Mouse (Mus musculus) spleen, adult 2 months (tissue): ENCODE measurements around the gene 1810043G02Rik. TPM values are rescaled to one million over a fixed set of nuclear protein-coding genes. Genes with fewer than 3 reads are reported as not detected.

ENCODE experiments used
- DNase-seq, 2 experiments: peaks; one replicate each; pipeline versions ENCODE4 v3.0.0 to v3.0.0-alpha.2; 2012 to 2021; ENCODE audit warnings: low spot score in 2 of 2, low read depth in 1 of 2
- H3K27ac ChIP-seq: fragments of 200-500 bp; 2 replicates; pipeline ENCODE4 v1.5.1; 2012; ENCODE audit warnings: low read length, inconsistent platforms; ENCODE audit not compliant: insufficient read depth
- H3K27me3 ChIP-seq: fragments of 200-500 bp; 2 replicates; pipeline ENCODE4 v1.6.1; 2012; ENCODE audit warnings: mild to moderate bottlenecking, moderate library complexity, low read length, inconsistent platforms; ENCODE audit not compliant: control insufficient read depth, insufficient read depth
- H3K36me3 ChIP-seq: fragments of 200-500 bp; 2 replicates; pipeline ENCODE4 v1.6.1; 2012; ENCODE audit warnings: mild to moderate bottlenecking, low read length, inconsistent platforms; ENCODE audit not compliant: control insufficient read depth, insufficient read depth
- H3K4me1 ChIP-seq: fragments of 200-500 bp; 2 replicates; pipeline ENCODE4 v1.6.1; 2011; ENCODE audit warnings: inconsistent platforms; ENCODE audit not compliant: control insufficient read depth, insufficient read depth, insufficient read length
- H3K4me3 ChIP-seq: fragments of 200-500 bp; 2 replicates; pipeline ENCODE4 v1.5.1; 2011; ENCODE audit warnings: mild to moderate bottlenecking, inconsistent platforms; ENCODE audit not compliant: insufficient read depth, insufficient read length; ENCODE audit errors: extremely low read depth
- CTCF ChIP-seq: fragments of 200-500 bp; IDR thresholded peaks from 2 replicates; pipeline ENCODE4 v1.5.1; 2011; ENCODE audit warnings: mild to moderate bottlenecking, inconsistent platforms; ENCODE audit not compliant: insufficient read depth, insufficient read length, insufficient replicate concordance; ENCODE audit errors: extremely low read depth
- POLR2A ChIP-seq: fragments of 200-500 bp; IDR thresholded peaks from 2 replicates; pipeline ENCODE4 v1.6.1; 2011; ENCODE audit warnings: low read depth, low read length, inconsistent platforms
- WGBS: fragments of 180-500 bp; shearing (Covaris S2); methylation state at CpG from one replicate; pipeline ENCODE4 v1.1.7; 2018; 5-methylcytosine and 5-hydroxymethylcytosine counted together
- polyA plus RNA-seq: library from polyadenylated mRNA; depleted of rRNA; stranded (reverse); fragments of >200 nt; gene quantifications from 2 replicates; pipeline ENCODE4 v1.2.3, GENCODE M21; 2012

1810043G02Rik gene
- polyA plus RNA-seq, 1 experiment = 21.4 TPM

DNA sequence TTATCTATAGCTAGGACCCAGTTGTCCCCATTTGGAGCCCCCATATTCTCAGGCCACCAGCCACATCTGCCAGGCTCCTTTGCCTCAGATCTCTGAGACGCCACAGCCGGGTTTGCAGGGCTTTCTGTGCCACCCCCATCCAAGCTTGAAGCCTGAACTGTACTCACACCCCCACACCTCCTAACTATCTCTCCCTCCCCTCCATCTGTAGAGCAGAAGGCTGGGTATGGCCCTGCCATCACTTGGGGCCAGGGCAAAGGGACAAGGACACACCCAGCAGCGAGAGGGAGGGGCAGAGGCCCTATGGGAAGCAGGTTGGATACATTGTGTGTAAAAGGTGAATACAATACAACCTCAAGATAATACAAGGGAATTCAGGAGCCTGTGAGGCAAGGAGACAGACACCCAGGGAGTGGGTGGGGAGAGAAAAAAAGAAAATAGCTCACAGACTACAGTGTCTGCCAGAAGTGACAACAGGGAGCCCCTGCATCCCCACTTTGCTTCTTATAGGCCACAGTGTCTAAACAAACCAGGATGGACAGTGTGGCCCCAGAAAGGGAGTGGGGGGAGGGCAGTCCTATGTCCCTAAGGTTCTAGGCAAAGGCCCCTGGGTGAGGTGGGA, 26.3 kb downstream of the 1810043G02Rik start:
- no peaks in the 10 kb centered on the region for H3K27me3 ChIP-seq
- peaks cover 15% of the 10 kb centered on the region for H3K36me3 ChIP-seq
- 93% methylated on average over 3 of the region's 3 CpGs for WGBS
- DNase-seq = no peak
- no peak overlapping the region for H3K27ac ChIP-seq
- TF ChIP-seq POLR2A (no peak), CTCF (no peak)
- H3K4me1 ChIP-seq = peaks cover 6% of the 10 kb centered on the region; the same call in 1 of the 2 replicates
- no peak overlapping the region for H3K4me3 ChIP-seq

DNA sequence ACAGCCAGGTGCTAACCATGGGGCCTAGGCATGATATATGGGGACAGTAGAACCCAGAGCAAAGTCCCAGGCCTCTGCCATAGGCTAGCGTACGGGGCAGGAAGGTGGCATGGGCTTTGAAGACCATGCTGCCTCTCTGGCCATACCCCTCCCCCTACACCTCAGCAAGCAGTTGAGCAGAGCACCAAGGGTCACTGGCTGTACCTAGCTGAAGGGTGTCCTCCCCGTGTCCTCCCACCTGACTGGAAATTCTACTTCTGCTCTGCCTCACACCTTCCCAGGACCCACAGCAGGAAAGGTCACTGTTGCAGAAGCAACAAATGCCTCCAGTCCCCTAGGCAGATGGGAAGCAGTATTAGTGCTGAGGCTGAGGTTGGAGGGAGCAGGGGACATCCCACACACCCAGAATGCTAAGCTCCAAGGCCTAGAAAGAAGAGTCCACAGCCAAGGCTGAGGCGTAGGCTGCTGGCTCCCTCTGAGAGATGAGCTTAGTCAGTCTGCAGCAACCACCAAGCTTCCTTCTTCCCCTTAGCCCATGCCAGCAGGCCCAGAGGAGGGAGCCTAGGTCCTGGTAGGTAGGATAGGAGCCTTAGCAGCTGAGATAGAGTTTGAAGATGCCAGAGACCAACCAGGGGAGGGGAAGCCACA, 27.6 kb downstream of the 1810043G02Rik start:
- 84% methylated on average over 4 of the region's 4 CpGs for WGBS
- Histone ChIP-seq H3K4me1 (peaks cover 9% of the 10 kb centered on the region; the same call in 1 of the 2 replicates), H3K4me3 (no peak overlapping the region), H3K27me3 (no peaks in the 10 kb centered on the region), H3K27ac (no peak overlapping the region), H3K36me3 (peaks cover 6% of the 10 kb centered on the region)
- no peak for DNase-seq
- TF ChIP-seq POLR2A (no peak), CTCF (no peak)

DNA sequence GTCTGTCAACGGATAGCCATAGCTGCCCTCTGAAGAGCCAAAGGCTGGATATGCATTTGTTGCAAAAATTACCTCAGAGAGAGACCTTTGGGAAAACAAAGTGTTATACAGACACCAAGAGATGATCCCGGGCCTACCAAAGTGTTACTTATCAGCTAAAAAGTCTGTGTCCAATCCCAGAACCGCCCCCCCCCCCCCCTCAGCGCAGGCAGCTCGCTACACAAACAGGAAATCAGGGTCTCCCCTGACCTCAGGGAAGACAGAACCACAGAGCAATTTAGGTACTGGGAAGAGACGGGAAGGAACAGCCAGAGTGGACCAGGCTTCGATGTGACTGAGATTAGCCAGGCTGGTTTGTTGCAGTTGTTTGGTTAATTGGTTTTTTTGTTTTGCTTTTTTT, 28.9 kb downstream of the 1810043G02Rik start:
- no peak overlapping the region for H3K4me3 ChIP-seq
- peaks cover 2% of the 10 kb centered on the region; the same call in 1 of the 2 replicates for H3K36me3 ChIP-seq

DNA sequence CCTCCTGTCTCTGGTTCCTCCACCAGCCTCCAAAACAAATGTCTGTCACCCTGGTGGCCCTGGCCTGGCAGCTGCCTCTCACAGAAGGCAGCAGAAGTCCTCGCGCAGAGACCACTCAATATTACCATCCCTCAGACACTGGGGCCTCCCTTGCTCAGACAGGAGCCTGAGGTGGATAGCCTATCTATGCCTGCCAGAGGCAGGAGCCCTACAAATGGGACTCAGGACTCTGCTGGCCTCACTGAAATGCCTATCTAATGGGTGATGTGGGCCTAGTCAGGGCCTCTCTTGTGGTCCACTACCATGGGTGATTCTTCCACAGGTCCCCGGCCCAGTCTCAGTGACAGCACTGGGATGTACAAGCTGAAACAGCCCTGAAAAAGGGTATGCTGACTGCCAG, 29.8 kb downstream of the 1810043G02Rik start:
- no peak overlapping the region for H3K27ac ChIP-seq
- DNase-seq = no peak
- peaks cover 9% of the 10 kb centered on the region; the same call in 1 of the 2 replicates for H3K4me1 ChIP-seq
- no peaks in the 10 kb centered on the region for H3K27me3 ChIP-seq
- 74% methylated on average over 3 of the region's 3 CpGs for WGBS
- TF ChIP-seq POLR2A (no peak), CTCF (no peak)
- no peaks in the 10 kb centered on the region for H3K36me3 ChIP-seq
- H3K4me3 ChIP-seq = no peak overlapping the region

More for the DNA sequence above, 28.9 kb downstream of the 1810043G02Rik start:
- Histone ChIP-seq H3K27me3 (no peaks in the 10 kb centered on the region), H3K27ac (no peak overlapping the region), H3K4me1 (peaks cover 9% of the 10 kb centered on the region; the same call in 1 of the 2 replicates)
- TF ChIP-seq POLR2A (no peak), CTCF (no peak)
- WGBS = 47% methylated on average over 7 of the region's 7 CpGs
- no peak for DNase-seq

DNA sequence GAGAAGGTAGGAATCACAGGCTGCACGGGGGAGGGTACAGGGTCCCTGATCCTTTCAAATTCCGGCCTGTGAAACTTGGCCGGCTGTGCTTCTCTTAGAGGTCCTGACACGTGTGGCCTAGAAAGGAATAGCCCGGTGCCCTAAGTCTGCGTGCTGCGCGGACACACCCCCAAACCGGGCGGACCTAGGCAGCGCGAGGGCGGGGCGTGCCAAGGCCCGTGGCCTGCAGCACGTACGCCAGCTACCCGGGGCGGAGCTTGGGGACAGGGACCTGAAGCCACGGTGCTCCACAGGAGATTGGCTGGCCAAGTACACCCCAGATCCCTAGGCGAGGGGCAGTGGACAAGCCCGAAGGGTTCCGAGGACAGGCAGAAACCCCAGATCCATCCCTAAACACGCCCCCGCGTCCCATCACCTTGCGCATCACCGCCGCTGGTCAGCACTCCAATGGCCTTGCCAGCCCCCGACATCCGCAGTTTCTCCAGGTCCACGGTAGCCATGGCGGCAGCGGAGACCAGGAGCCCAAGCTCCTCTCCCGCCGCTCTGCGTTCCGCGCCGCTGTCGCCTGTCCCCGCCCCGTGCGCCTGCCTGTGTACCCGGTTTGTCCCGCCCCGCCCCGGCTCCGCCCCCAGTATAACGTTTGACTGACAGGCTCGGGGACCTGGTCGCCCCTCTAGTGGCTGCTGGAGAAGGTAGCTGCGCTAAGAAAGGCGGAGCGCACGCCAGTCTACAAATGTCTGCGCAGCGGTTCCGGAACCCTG, 31.0 kb downstream of the 1810043G02Rik start:
- Histone ChIP-seq H3K4me3 (peak overlapping the region; percentile 89), H3K4me1 (peaks cover 9% of the 10 kb centered on the region; the same call in 1 of the 2 replicates), H3K27me3 (no peaks in the 10 kb centered on the region), H3K27ac (peak overlapping the region; percentile 98), H3K36me3 (no peaks in the 10 kb centered on the region)
- DNase-seq = peak; percentile 88 to 96
- WGBS = under 1% methylated on average over 56 of the region's 59 CpGs
- TF ChIP-seq POLR2A (peak; percentile 48), CTCF (peak; percentile 65; the same call in 1 of the 2 replicates)

DNA sequence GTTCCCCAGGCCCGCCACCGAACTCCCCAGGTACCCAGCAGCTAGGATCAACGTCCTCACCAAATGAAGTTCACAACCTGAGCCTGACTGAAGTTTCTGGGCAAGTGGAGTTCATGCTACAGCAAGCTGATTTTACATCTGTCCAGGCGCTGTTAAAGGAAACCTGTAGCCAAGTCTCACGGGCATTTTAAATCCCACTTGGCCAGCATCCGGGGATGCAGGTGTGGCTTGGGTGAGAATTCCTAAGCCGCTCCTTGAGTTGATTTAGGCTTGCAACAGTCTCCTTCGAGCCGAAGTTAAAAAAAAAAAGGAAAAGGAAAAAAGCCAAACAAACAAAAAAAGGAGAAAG, 31.6 kb downstream of the 1810043G02Rik start, which contains the start of gene Pfkl:
Pfkl (minus strand) TSS at position 139 of the 349 bp plus-strand sequence.
- H3K4me3 ChIP-seq = peak within 1 kb of the TSS; percentile 89
- no peak for DNase-seq
- peaks cover 9% of the 10 kb centered on the region; the same call in 1 of the 2 replicates for H3K4me1 ChIP-seq
- H3K36me3 ChIP-seq = no peaks in the 10 kb centered on the region
- H3K27ac ChIP-seq = peak within 1 kb of the TSS; percentile 98
- no peaks in the 10 kb centered on the region for H3K27me3 ChIP-seq
- TF ChIP-seq CTCF (no peak), POLR2A (no peak)
- under 1% methylated on average over 9 of the region's 9 CpGs for WGBS
